Mouse (Mus musculus) CH12.LX (cell line): ENCODE data around the gene Fgfr2. TPM values are rescaled to one million over a fixed set of nuclear protein-coding genes. Genes with fewer than 3 reads are reported as not detected.

ENCODE experiments used
- DNase-seq: peaks from one replicate; pipeline ENCODE4 v3.0.0-alpha.2; 2013; ENCODE audit errors: extremely low read depth
- H3K27ac ChIP-seq: 2 replicates; pipeline ENCODE4 v1.5.1; 2012; ENCODE audit warnings: low read depth, mild to moderate bottlenecking, control low read depth, moderate library complexity; ENCODE audit not compliant: insufficient read depth
- H3K27me3 ChIP-seq: replicated peaks from 2 replicates; pipeline ENCODE3; 2012; ENCODE audit warnings: inconsistent platforms
- H3K36me3 ChIP-seq, 2 experiments: replicated peaks in 1 of 2; 2 replicates each; pipeline versions ENCODE3 to v1.6.1; 2012; ENCODE audit warnings: inconsistent platforms in 1 of 2, low read length in 1 of 2, mild to moderate bottlenecking in 1 of 2, mixed read lengths in 1 of 2, moderate library complexity in 1 of 2; ENCODE audit not compliant: control insufficient read depth in 1 of 2, insufficient read depth in 1 of 2
- H3K4me1 ChIP-seq, 2 experiments: 2 replicates each; pipeline ENCODE4 v1.6.1; 2012; ENCODE audit warnings: inconsistent platforms in 1 of 2, moderate library complexity in 1 of 2; ENCODE audit not compliant: insufficient read depth in 2 of 2, control insufficient read depth in 1 of 2
- H3K4me2 ChIP-seq: 2 replicates; pipeline ENCODE4 v1.6.1; 2012; ENCODE audit warnings: low read depth, mild to moderate bottlenecking, control low read depth; ENCODE audit not compliant: poor library complexity, insufficient read depth, severe bottlenecking
- H3K4me3 ChIP-seq, 3 experiments: fragments of 150-350 bp in 1 of 3; sonication (generic) in 1 of 3; replicated peaks in 1 of 3; 2 replicates each; pipeline versions ENCODE3 to v1.5.1; 2011 to 2012; ENCODE audit warnings: low read depth in 2 of 3, low read length in 2 of 3, mild to moderate bottlenecking in 2 of 3, moderate library complexity in 2 of 3, control low read depth in 1 of 3, improper control_type of control experiment in 1 of 3, inconsistent platforms in 1 of 3, mixed read lengths in 1 of 3; ENCODE audit not compliant: poor library complexity in 1 of 3
- H3K79me2 ChIP-seq: replicated peaks from 2 replicates; pipeline ENCODE4 v1.6.1; 2012; ENCODE audit warnings: mild to moderate bottlenecking, moderate library complexity; ENCODE audit not compliant: control insufficient read depth, poor library complexity, insufficient read depth, severe bottlenecking; ENCODE audit errors: extremely low read depth
- H3K9ac ChIP-seq: 2 replicates; pipeline ENCODE4 v1.6.1; 2012; ENCODE audit warnings: low read depth, mild to moderate bottlenecking, control low read depth, moderate library complexity; ENCODE audit not compliant: insufficient read depth
- H3K9me3 ChIP-seq: replicated peaks from 2 replicates; pipeline ENCODE3; 2012; ENCODE audit warnings: low read length, inconsistent platforms, mixed read lengths
- BHLHE40 ChIP-seq: IDR thresholded peaks from 2 replicates; pipeline ENCODE4 v1.6.1; 2011; ENCODE audit warnings: mild to moderate bottlenecking, low read depth, low read length, improper control_type of control experiment
- CHD1 ChIP-seq: IDR thresholded peaks from 2 replicates; pipeline ENCODE4 v1.6.1; 2012; ENCODE audit warnings: low read depth, low read length, improper control_type of control experiment, inconsistent platforms
- CTCF ChIP-seq, 2 experiments: IDR thresholded peaks in 1 of 2; conservative IDR thresholded peaks in 1 of 2; 2 replicates each; pipeline ENCODE4 v1.5.1; 2011 to 2012; ENCODE audit warnings: low read depth in 2 of 2, low read length in 2 of 2, improper control_type of control experiment in 1 of 2, inconsistent platforms in 1 of 2, mild to moderate bottlenecking in 1 of 2, moderate library complexity in 1 of 2
- EP300 ChIP-seq: IDR thresholded peaks from 2 replicates; pipeline ENCODE4 v1.6.1; 2011; ENCODE audit warnings: low read length, improper control_type of control experiment
- HCFC1 ChIP-seq: IDR thresholded peaks from 2 replicates; pipeline ENCODE4 v1.6.1; 2012; ENCODE audit warnings: low read depth, mild to moderate bottlenecking, inconsistent platforms, low read length, improper control_type of control experiment
- IRF4 ChIP-seq: IDR thresholded peaks from 2 replicates; pipeline ENCODE4 v1.6.1; 2014; ENCODE audit warnings: low read depth, mild to moderate bottlenecking, inconsistent platforms, low read length, improper control_type of control experiment
- JUN ChIP-seq: IDR thresholded peaks from 2 replicates; pipeline ENCODE4 v1.6.1; 2011; ENCODE audit warnings: low read depth, mild to moderate bottlenecking, low read length, improper control_type of control experiment, moderate library complexity; ENCODE audit not compliant: insufficient read depth
- JUND ChIP-seq: conservative IDR thresholded peaks from 2 replicates; pipeline ENCODE4 v1.6.1; 2011; ENCODE audit warnings: low read depth, low read length, improper control_type of control experiment
- KAT2A ChIP-seq: IDR thresholded peaks from 2 replicates; pipeline ENCODE4 v1.6.1; 2012; ENCODE audit warnings: low read length, improper control_type of control experiment, inconsistent platforms; ENCODE audit not compliant: insufficient replicate concordance
- MAX ChIP-seq: IDR thresholded peaks from 2 replicates; pipeline ENCODE4 v1.6.1; 2011; ENCODE audit warnings: low read length, improper control_type of control experiment
- MYC ChIP-seq: IDR thresholded peaks from 2 replicates; pipeline ENCODE4 v1.6.1; 2011; ENCODE audit warnings: low read depth, mild to moderate bottlenecking, improper control_type of control experiment, low read length
- NELFE ChIP-seq: IDR thresholded peaks from 2 replicates; pipeline ENCODE4 v1.6.1; 2011; ENCODE audit warnings: low read depth, low read length, improper control_type of control experiment
- PAX5 ChIP-seq: IDR thresholded peaks from 2 replicates; pipeline ENCODE4 v1.6.1; 2012; ENCODE audit warnings: low read length, inconsistent platforms, mixed read lengths
- POLR2A ChIP-seq: IDR thresholded peaks from 2 replicates; pipeline ENCODE4 v1.6.1; 2011; ENCODE audit warnings: low read depth, mild to moderate bottlenecking, improper control_type of control experiment, low read length
- POLR2AphosphoS2 ChIP-seq: IDR thresholded peaks from 2 replicates; pipeline ENCODE4 v1.6.1; 2011; ENCODE audit warnings: low read depth, low read length, improper control_type of control experiment
- RAD21 ChIP-seq: IDR thresholded peaks from 2 replicates; pipeline ENCODE4 v1.6.1; 2011; ENCODE audit warnings: low read depth, mild to moderate bottlenecking, low read length, improper control_type of control experiment, moderate library complexity
- TCF12 ChIP-seq: IDR thresholded peaks from 2 replicates; pipeline ENCODE4 v1.6.1; 2014; ENCODE audit warnings: low read depth, mild to moderate bottlenecking, inconsistent platforms, low read length, improper control_type of control experiment
- USF2 ChIP-seq: conservative IDR thresholded peaks from 2 replicates; pipeline ENCODE4 v1.6.1; 2011; ENCODE audit warnings: low read depth, low read length, improper control_type of control experiment
- ZNF384 ChIP-seq: IDR thresholded peaks from 2 replicates; pipeline ENCODE4 v1.6.1; 2012; ENCODE audit warnings: low read depth, low read length, improper control_type of control experiment, inconsistent platforms
- dilution Hi-C: fragments of 300-500 bp; cut with MboI; formaldehyde crosslinking; loops from 2 replicates; pipeline ENCODE4 v1.14.3; 2020; ENCODE audit warnings: low sequenced_read_pairs; ENCODE audit not compliant: extremely low pct_unique_long_range_greater_than_20kb, extremely low pct_ligation_motif_present
- in situ Hi-C: fragments of 300-500 bp; cut with MboI; formaldehyde crosslinking; loops from 3 replicates; pipeline ENCODE4 v1.14.3; 2019; ENCODE audit warnings: low sequenced_read_pairs, low pct_ligation_motif_present, low pct_unique_long_range_greater_than_20kb, mixed read lengths
- polyA plus RNA-seq: library from polyadenylated mRNA; unstranded; fragments of >175 nt; gene quantifications from 2 replicates; pipeline ENCODE4 v1.2.1, GENCODE M21; 2012; ENCODE audit warnings: low read depth; ENCODE audit not compliant: insufficient read length
- total RNA-seq, 2 experiments: library from RNA; depleted of rRNA; stranded (reverse); fragments of 300-350 nt in 1 of 2; fragments of >200 nt in 1 of 2; gene quantifications; 2 replicates each; pipeline ENCODE4 v1.2.3; 2012 to 2014

Gene Fgfr2
- total and polyA plus RNA-seq, 3 experiments: not detected

- H3K27ac ChIP-seq: no peak overlapping the region
- H3K9ac ChIP-seq: no peak overlapping the region
- DNase-seq: no peak
- peaks cover 11% of the 10 kb centered on the region; the same call in 1 of the 2 replicates for H3K79me2 ChIP-seq
- TF ChIP-seq PAX5 (no peak), POLR2AphosphoS2 (no peak), MAX (no peak), MYC (no peak), JUND (no peak), JUN (no peak)
- H3K4me2 ChIP-seq: no peak overlapping the region
- no peaks in the 10 kb centered on the region for H3K9me3 ChIP-seq
- in situ Hi-C loops (no loop called here), dilution Hi-C loops (no loop called here)
- H3K36me3 ChIP-seq: peaks cover 37 to 81% of the 10 kb centered on the region in 2 experiments
- no peaks in the 10 kb centered on the region for H3K27me3 ChIP-seq
- H3K4me3 ChIP-seq: no peak overlapping the region
- H3K4me1 ChIP-seq: peaks cover 11 to 66% of the 10 kb centered on the region in 2 experiments
These were observed 341.9 kb downstream of the Fgfr2 start for GRCm38 (mm10) chr7:132781130-132781814.

- Histone ChIP-seq H3K27me3 (no peaks in the 10 kb centered on the region), H3K9me3 (no peaks in the 10 kb centered on the region), H3K36me3 (peaks cover 43 to 81% of the 10 kb centered on the region in 2 experiments), H3K4me1 (peaks cover 6 to 61% of the 10 kb centered on the region in 2 experiments), H3K4me2 (no peak overlapping the region), H3K9ac (no peak overlapping the region), H3K4me3 (no peak overlapping the region), H3K27ac (no peak overlapping the region), H3K79me2 (peaks cover 11% of the 10 kb centered on the region; the same call in 1 of the 2 replicates)
- dilution Hi-C loops: no loop called here
- TF ChIP-seq MAX: no peak
- no peak for TF ChIP-seq POLR2A
- no peak for TF ChIP-seq CTCF (conservative IDR thresholded peaks at IDR 0.05 in 1 of 2, IDR thresholded peaks at IDR 0.05 in 1 of 2; ENCODE audit: low read depth in 2 of 2, low read length in 2 of 2)
- no peak for TF ChIP-seq CHD1
- TF ChIP-seq USF2: no peak
- no peak for TF ChIP-seq BHLHE40
- no peak for TF ChIP-seq NELFE
- TF ChIP-seq JUND: no peak
- no peak for TF ChIP-seq RAD21
- TF ChIP-seq EP300: no peak
- no peak for TF ChIP-seq ZNF384
- no peak for TF ChIP-seq IRF4
- TF ChIP-seq HCFC1: no peak
- TF ChIP-seq MYC: no peak
- no peak for TF ChIP-seq PAX5
- TF ChIP-seq KAT2A: no peak
- no peak for TF ChIP-seq TCF12
- no peak for DNase-seq
- in situ Hi-C loops: no loop called here
These were observed 342.5 kb downstream of the Fgfr2 start for GRCm38 (mm10) chr7:132780611-132781010.
